Mouse (Mus musculus): ENCODE data around the gene 2210408I21Rik. TPM values are rescaled to one million over a fixed set of nuclear protein-coding genes. Genes with fewer than 3 reads are reported as not detected.

Gene 2210408I21Rik
- polyA plus RNA-seq, 1 experiment from 2014 or later, result 12.5 TPM

Other genes starting within 250 kb of the 2210408I21Rik start
- 25.6 and 29.7 TPM in 2 replicates for gene Slf1, start 67 bp upstream of the 2210408I21Rik start, polyA plus RNA-seq (2015; fragmentation: Nextera tagmentation; extraction: Ambion mirVana)